Mouse (Mus musculus) liver, adult 2 months (tissue): Measurements from ENCODE around the gene Cdc6. TPM values are rescaled to one million over a fixed set of nuclear protein-coding genes. Genes with fewer than 3 reads are reported as not detected.

Source experiments
- DNase-seq: peaks from one replicate; pipeline ENCODE4 v3.0.0-alpha.2; 2011; ENCODE audit warnings: low read depth, low spot score; ENCODE audit errors: extremely low read depth
- H3K27ac ChIP-seq: fragments of 200-500 bp; replicated peaks from 2 replicates; pipeline ENCODE4 v1.5.1; 2012; ENCODE audit warnings: low read depth, mild to moderate bottlenecking, control low read depth, inconsistent platforms, low read length; ENCODE audit not compliant: insufficient read depth
- H3K27me3 ChIP-seq: fragments of 200-500 bp; 2 replicates; pipeline ENCODE4 v1.6.1; 2012; ENCODE audit warnings: mild to moderate bottlenecking, moderate library complexity, low read length, inconsistent platforms; ENCODE audit not compliant: control insufficient read depth, insufficient read depth
- H3K36me3 ChIP-seq: fragments of 200-500 bp; 2 replicates; pipeline ENCODE4 v1.6.1; 2012; ENCODE audit warnings: low read length, inconsistent platforms; ENCODE audit not compliant: control insufficient read depth, insufficient read depth
- H3K4me1 ChIP-seq: fragments of 200-500 bp; 2 replicates; pipeline ENCODE4 v1.6.1; 2011; ENCODE audit warnings: low read length; ENCODE audit not compliant: control insufficient read depth, insufficient read depth
- H3K4me3 ChIP-seq: fragments of 200-500 bp; 2 replicates; pipeline ENCODE4 v1.5.1; 2011; ENCODE audit warnings: low read depth, mild to moderate bottlenecking, control low read depth, low read length, moderate library complexity; ENCODE audit not compliant: insufficient read depth
- H3K79me2 ChIP-seq: fragments of 200-500 bp; 2 replicates; pipeline ENCODE4 v1.6.1; 2012; ENCODE audit warnings: inconsistent platforms, mild to moderate bottlenecking, low read length, moderate library complexity; ENCODE audit not compliant: control insufficient read depth, insufficient read depth
- H3K9ac ChIP-seq: fragments of 200-500 bp; 2 replicates; pipeline ENCODE4 v1.6.1; 2012; ENCODE audit warnings: low read depth, mild to moderate bottlenecking, control low read depth, inconsistent platforms, low read length
- CTCF ChIP-seq: fragments of 200-500 bp; IDR thresholded peaks from 2 replicates; pipeline ENCODE4 v1.5.1; 2011; ENCODE audit warnings: low read depth, low read length, control low read depth
- POLR2A ChIP-seq: fragments of 200-500 bp; IDR thresholded peaks from 2 replicates; pipeline ENCODE4 v1.6.1; 2011; ENCODE audit warnings: low read length, control low read depth; ENCODE audit not compliant: insufficient read depth; ENCODE audit errors: extremely low read depth
- whole genome bisulfite sequencing: fragments of 180-500 bp; shearing (Covaris S2); methylation state at CpG from one replicate; pipeline ENCODE4 v1.1.7; 2018; 5-methylcytosine and 5-hydroxymethylcytosine counted together
- polyA plus RNA-seq: library from polyadenylated mRNA; depleted of rRNA; stranded (reverse); fragments of >200 nt; gene quantifications from 2 replicates; pipeline ENCODE4 v1.2.3, GENCODE M21; 2012
- total RNA-seq: library from RNA; depleted of rRNA; stranded (reverse); fragments of >200 nt; gene quantifications from 2 replicates; pipeline ENCODE4 v1.2.3, GENCODE M21; 2014

Gene Cdc6
- total and polyA plus RNA-seq, 2 experiments, result 0.07 to 0.09 TPM

DNA sequence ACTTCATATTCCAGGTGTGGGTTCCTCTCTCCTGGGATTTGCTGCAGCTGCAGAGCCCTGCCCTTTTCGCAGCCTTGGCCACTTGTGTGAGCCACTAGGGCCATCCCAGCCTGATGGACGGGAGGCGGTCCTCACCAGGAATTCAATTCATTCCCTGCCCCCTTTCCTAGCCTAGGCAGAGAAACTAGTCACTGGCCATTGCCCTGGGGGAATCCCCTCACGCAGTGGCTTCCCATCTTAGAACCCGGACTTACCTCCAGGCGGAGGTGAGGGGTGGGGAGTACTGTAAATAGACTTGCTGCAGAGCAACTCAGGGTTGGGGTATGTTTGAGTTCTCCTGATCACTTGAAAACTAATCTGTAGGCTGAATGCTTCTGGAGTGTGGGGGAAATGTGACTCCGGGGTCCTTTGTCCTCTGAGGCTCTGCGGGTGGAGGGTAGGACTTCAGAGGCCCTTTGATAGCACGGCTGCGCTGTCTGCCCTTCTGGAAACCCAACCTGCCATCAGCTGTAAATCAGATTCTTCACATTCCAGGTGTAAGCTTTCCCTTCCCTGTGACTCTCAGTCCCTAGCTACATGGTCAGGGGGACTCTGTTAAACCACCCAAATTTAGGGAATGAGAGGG lies 4.9 kb upstream of the Cdc6 start:
- Histone ChIP-seq H3K27me3 (no peaks in the 10 kb centered on the region), H3K4me3 (no peak overlapping the region), H3K27ac (no peak overlapping the region), H3K9ac (no peak overlapping the region), H3K79me2 (no peaks in the 10 kb centered on the region), H3K36me3 (peaks cover 7% of the 10 kb centered on the region; the same call in 1 of the 2 replicates), H3K4me1 (no peaks in the 10 kb centered on the region)
- DNase-seq, result no peak
- TF ChIP-seq CTCF, result no peak
- TF ChIP-seq POLR2A, result no peak
- WGBS, result 87% methylated on average over 10 of the region's 10 CpGs

DNA sequence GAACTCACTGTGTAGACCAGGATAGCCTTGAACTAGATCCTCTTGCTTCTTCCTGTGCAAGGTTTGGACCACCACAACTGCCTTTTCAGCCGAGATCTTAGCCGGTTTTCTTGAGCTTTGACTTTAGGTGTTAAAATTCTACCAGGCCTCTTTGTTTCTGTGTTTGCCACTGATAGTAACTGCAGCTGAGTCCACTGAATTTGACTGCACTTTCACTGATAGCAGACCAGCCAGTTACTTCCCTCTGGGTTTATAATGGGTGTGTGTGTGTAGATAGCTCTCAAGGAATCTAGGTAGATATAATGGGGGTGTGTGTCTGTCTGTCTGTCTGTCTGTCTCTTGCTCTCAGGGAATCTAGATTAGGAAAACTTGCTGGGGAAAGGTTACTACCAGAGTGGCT lies 3.0 kb upstream of the Cdc6 start:
- WGBS, result 61% methylated on average over 2 of the region's 2 CpGs
- H3K36me3 ChIP-seq, result peaks cover 4% of the 10 kb centered on the region; the same call in 1 of the 2 replicates

DNA sequence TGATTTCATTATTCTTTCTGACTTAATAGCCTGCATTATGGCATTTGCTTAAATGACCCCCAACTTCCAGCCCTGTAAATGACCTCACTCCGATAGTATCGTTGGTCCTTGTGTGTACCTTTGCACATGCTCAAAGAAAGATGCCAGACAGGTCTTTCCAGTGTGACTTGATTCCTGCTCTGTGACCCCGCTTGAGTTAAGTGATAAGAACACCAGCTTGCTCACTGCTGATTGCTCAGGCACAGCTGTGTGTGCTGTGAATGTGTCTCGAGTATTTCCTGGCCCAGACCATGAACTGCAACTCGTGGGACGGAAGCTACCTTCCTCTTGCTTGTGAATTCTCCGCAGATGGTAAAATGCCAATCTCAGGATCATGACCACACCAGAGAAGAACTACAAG lies 2.6 kb upstream of the Cdc6 start:
- Histone ChIP-seq H3K4me3 (no peak overlapping the region), H3K27me3 (no peaks in the 10 kb centered on the region), H3K4me1 (peaks cover 3% of the 10 kb centered on the region; the same call in 1 of the 2 replicates), H3K79me2 (no peaks in the 10 kb centered on the region), H3K36me3 (peaks cover 3% of the 10 kb centered on the region; the same call in 1 of the 2 replicates), H3K27ac (no peak overlapping the region), H3K9ac (no peak overlapping the region)
- TF ChIP-seq CTCF (no peak), POLR2A (no peak)
- no peak for DNase-seq
- WGBS, result 61% methylated on average over 7 of the region's 7 CpGs

More for the DNA sequence above, 3.0 kb upstream of the Cdc6 start:
- no peak for DNase-seq
- TF ChIP-seq POLR2A (no peak), CTCF (no peak)
- no peaks in the 10 kb centered on the region for H3K27me3 ChIP-seq
- peaks cover 3% of the 10 kb centered on the region; the same call in 1 of the 2 replicates for H3K4me1 ChIP-seq
- no peak overlapping the region for H3K9ac ChIP-seq
- no peak overlapping the region for H3K27ac ChIP-seq
- H3K79me2 ChIP-seq, result no peaks in the 10 kb centered on the region
- no peak overlapping the region for H3K4me3 ChIP-seq

DNA sequence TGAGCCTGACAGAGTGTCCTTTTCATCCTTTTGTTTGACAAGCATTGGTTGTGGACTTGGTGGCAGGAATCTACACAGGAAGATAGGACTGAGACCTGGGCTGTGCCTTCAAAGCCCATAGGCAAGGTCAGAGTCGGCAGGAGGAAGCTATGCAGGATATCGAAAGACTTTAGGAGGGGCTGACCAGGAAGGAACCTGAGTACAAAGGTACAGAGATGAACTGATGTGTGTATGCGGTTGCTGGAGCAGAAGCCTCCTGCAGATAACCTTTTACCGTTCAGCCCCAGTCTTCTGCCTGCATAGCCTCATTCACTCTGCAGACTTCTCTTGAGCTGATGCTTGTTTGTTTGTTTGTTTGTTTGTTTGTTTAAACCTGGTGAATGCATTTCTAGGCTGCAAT lies 2.0 kb upstream of the Cdc6 start:
- 39% methylated on average over 4 of the region's 4 CpGs for WGBS
- Histone ChIP-seq H3K27me3 (no peaks in the 10 kb centered on the region), H3K27ac (no peak overlapping the region), H3K9ac (no peak overlapping the region), H3K4me3 (no peak overlapping the region), H3K79me2 (no peaks in the 10 kb centered on the region), H3K36me3 (peaks cover 3% of the 10 kb centered on the region; the same call in 1 of the 2 replicates), H3K4me1 (peaks cover 3% of the 10 kb centered on the region; the same call in 1 of the 2 replicates)
- DNase-seq, result no peak
- no peak for TF ChIP-seq CTCF
- no peak for TF ChIP-seq POLR2A

DNA sequence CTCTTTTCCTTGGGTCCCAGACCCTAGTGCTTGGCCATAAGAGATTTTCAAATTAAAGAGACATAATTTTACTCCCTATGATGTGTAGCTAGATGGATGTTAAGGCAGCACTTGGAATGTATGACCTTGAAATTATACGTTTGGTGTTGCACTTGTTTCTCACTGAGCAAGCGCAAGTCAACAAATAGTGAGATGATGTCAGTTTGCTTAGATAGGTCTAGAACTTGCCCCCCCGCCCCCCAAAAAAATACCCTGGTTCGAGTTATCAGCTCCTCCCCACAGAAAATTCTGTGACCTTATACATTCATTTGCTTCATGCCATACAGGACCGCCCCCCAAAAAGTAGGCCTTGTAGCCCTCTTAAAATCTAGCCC lies 551 bp upstream of the Cdc6 start:
- no peak overlapping the region for H3K9ac ChIP-seq

DNA sequence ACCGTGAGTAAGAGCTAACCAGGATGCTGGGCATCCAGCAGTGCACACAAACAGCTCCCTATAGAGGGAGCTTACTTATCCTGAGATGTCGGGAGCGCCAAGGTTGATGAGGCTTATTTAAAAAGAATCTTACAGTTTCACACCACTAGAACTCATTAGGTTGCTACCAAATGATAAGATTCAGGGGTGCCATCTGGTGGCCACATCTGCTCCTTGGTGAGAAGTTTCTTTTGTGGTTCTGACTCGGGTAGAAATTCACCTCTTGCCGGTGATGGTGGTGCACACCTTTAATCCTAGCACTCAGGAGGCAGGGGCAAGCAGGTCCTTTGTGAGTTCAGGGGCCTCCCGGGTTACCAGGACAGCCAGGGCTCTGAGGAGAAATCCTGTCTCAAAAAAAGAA lies 2.1 kb downstream of the Cdc6 start:
- Histone ChIP-seq H3K9ac (no peak overlapping the region), H3K4me3 (no peak overlapping the region), H3K27me3 (no peaks in the 10 kb centered on the region), H3K27ac (no peak overlapping the region), H3K79me2 (no peaks in the 10 kb centered on the region), H3K36me3 (no peaks in the 10 kb centered on the region), H3K4me1 (peaks cover 3% of the 10 kb centered on the region; the same call in 1 of the 2 replicates)
- WGBS, result 43% methylated on average over 6 of the region's 6 CpGs
- TF ChIP-seq CTCF, result peak; percentile 44
- no peak for TF ChIP-seq POLR2A
- peak; percentile 51 for DNase-seq

More for the DNA sequence above, 551 bp upstream of the Cdc6 start:
- DNase-seq, result no peak
- Histone ChIP-seq H3K4me1 (peaks cover 3% of the 10 kb centered on the region; the same call in 1 of the 2 replicates), H3K27me3 (no peaks in the 10 kb centered on the region), H3K4me3 (peak overlapping the region; percentile 38; the same call in 1 of the 2 replicates), H3K27ac (no peak overlapping the region), H3K79me2 (no peaks in the 10 kb centered on the region), H3K36me3 (no peaks in the 10 kb centered on the region)
- 51% methylated on average over 5 of the region's 5 CpGs for WGBS
- no peak for TF ChIP-seq CTCF
- TF ChIP-seq POLR2A, result no peak
